7 mouse cellular contexts compared by ENCODE assay signal in genomic region chr3:86223634-86224313, GRCm38 (mm10). TPM values are rescaled to one million over a fixed set of nuclear protein-coding genes. Genes with fewer than 3 reads are reported as not detected.
DNase-seq lines count a peak whose midpoint lies in the region; ATAC-seq and TF ChIP-seq lines count a peak whose summit lies in the region.

No protein-coding gene starts in this region.

- TF ChIP-seq POLR2A in small intestine, adult 2 months (IDR thresholded peaks at IDR 0.05; ENCODE audit: low read depth, low read length): peak; percentile 22

- TF ChIP-seq CTCF in small intestine, adult 2 months (IDR thresholded peaks at IDR 0.05; ENCODE audit: extremely low read depth, insufficient read length, insufficient replicate concordance, low read depth, low read length): no peak

- DNase-seq in adrenal gland, postnatal 14 days: peak; percentile 93
- DNase-seq in embryonic facial prominence, embryonic 11.5 days (ENCODE audit: low spot score): peak; percentile 88
- DNase-seq in heart, adult 11 months: peak; percentile 99
- peak; percentile 87 for DNase-seq in kidney, adult 18-20 months
- peak; percentile 87 for DNase-seq in limb, embryonic 11.5 days (ENCODE audit: low spot score)

- H3K4me1 ChIP-seq in embryonic facial prominence, embryonic 11.5 days (ENCODE audit: control insufficient read depth, insufficient read depth, low read length): no peaks in the 10 kb centered on the region
- H3K4me1 ChIP-seq in limb, embryonic 11.5 days (ENCODE audit: control insufficient read depth, insufficient read depth, low read length): no peaks in the 10 kb centered on the region
- H3K4me1 ChIP-seq in midbrain, embryonic 13.5 days (replicated peaks): peaks cover 7% of the 10 kb centered on the region
- peaks cover 7% of the 10 kb centered on the region; the same call in 1 of the 2 replicates for H3K4me1 ChIP-seq in small intestine, adult 2 months (ENCODE audit: control insufficient read depth, insufficient read depth, insufficient read length, low read length)

- H3K27ac ChIP-seq in embryonic facial prominence, embryonic 11.5 days (replicated peaks; ENCODE audit: low read depth, low read length): peak overlapping the region; percentile 78
- peak overlapping the region; percentile 73 for H3K27ac ChIP-seq in limb, embryonic 11.5 days (replicated peaks; ENCODE audit: low read depth, low read length)
- H3K27ac ChIP-seq in midbrain, embryonic 13.5 days: peak overlapping the region; percentile 91
- peak overlapping the region; percentile 98 for H3K27ac ChIP-seq in small intestine, adult 2 months (ENCODE audit: insufficient read depth, low read depth, low read length)

- H3K4me2 ChIP-seq in embryonic facial prominence, embryonic 11.5 days (ENCODE audit: low read depth, low read length): peak overlapping the region; percentile 89
- H3K4me2 ChIP-seq in limb, embryonic 11.5 days (ENCODE audit: low read depth, severe bottlenecking): peak overlapping the region; percentile 90
- H3K4me2 ChIP-seq in midbrain, embryonic 13.5 days (replicated peaks): peak overlapping the region; percentile 80

- H3K27me3 ChIP-seq in embryonic facial prominence, embryonic 11.5 days (ENCODE audit: control insufficient read depth, insufficient read depth, low read length): no peaks in the 10 kb centered on the region
- no peaks in the 10 kb centered on the region for H3K27me3 ChIP-seq in limb, embryonic 11.5 days (ENCODE audit: control insufficient read depth, insufficient read depth, low read length)
- H3K27me3 ChIP-seq in midbrain, embryonic 13.5 days: peaks cover 7% of the 10 kb centered on the region; the same call in 1 of the 2 replicates
- H3K27me3 ChIP-seq in small intestine, adult 2 months (ENCODE audit: control insufficient read depth, insufficient read depth, low read length): no peaks in the 10 kb centered on the region

- no peaks in the 10 kb centered on the region for H3K9me3 ChIP-seq in embryonic facial prominence, embryonic 11.5 days (replicated peaks; ENCODE audit: control insufficient read depth, low read length)
- no peaks in the 10 kb centered on the region for H3K9me3 ChIP-seq in limb, embryonic 11.5 days (ENCODE audit: control insufficient read depth, low read length)
- H3K9me3 ChIP-seq in midbrain, embryonic 13.5 days: no peaks in the 10 kb centered on the region

- H3K36me3 ChIP-seq in embryonic facial prominence, embryonic 11.5 days (replicated peaks; ENCODE audit: control insufficient read depth, insufficient read depth, low read depth, low read length): no peaks in the 10 kb centered on the region
- no peaks in the 10 kb centered on the region for H3K36me3 ChIP-seq in limb, embryonic 11.5 days (ENCODE audit: control insufficient read depth, insufficient read depth, low read length)
- H3K36me3 ChIP-seq in midbrain, embryonic 13.5 days: no peaks in the 10 kb centered on the region
- no peaks in the 10 kb centered on the region; the same call in 1 of the 2 replicates for H3K36me3 ChIP-seq in small intestine, adult 2 months (ENCODE audit: control insufficient read depth, insufficient read depth, low read length)

- ATAC-seq in embryonic facial prominence, embryonic 11.5 days (replicated peaks; ENCODE audit: insufficient number of reproducible peaks, low FRiP score, low TSS enrichment, low read depth): peak; percentile 94
- ATAC-seq in limb, embryonic 11.5 days (ENCODE audit: insufficient number of reproducible peaks, low FRiP score, low TSS enrichment, low read depth): peak; percentile 92
- peak; percentile 96 for ATAC-seq in midbrain, embryonic 13.5 days

- peak overlapping the region; percentile 90 for H3K4me3 ChIP-seq in embryonic facial prominence, embryonic 11.5 days (ENCODE audit: low read depth, low read length)
- peak overlapping the region; percentile 89 for H3K4me3 ChIP-seq in limb, embryonic 11.5 days (ENCODE audit: low read depth, low read length)
- peak overlapping the region; percentile 76 for H3K4me3 ChIP-seq in midbrain, embryonic 13.5 days (replicated peaks)
- peak overlapping the region; percentile 90 for H3K4me3 ChIP-seq in small intestine, adult 2 months (ENCODE audit: low read depth, low read length)

- peak overlapping the region; percentile 81 for H3K9ac ChIP-seq in embryonic facial prominence, embryonic 11.5 days (replicated peaks; ENCODE audit: low read length)
- peak overlapping the region; percentile 82 for H3K9ac ChIP-seq in limb, embryonic 11.5 days (ENCODE audit: low read length)
- peak overlapping the region; percentile 84 for H3K9ac ChIP-seq in midbrain, embryonic 13.5 days (replicated peaks)

- WGBS in embryonic facial prominence, embryonic 11.5 days: 1% methylated on average over 78 of the region's 79 CpGs
- under 1% methylated on average over 79 of the region's 79 CpGs for WGBS in limb, embryonic 11.5 days
- WGBS in midbrain, embryonic 13.5 days: under 1% methylated on average over 74 of the region's 79 CpGs
- under 1% methylated on average over 79 of the region's 79 CpGs for WGBS in small intestine, adult 2 months

RNA-seq across cellular contexts. Expression of gene Lrba, which starts 0.7 kb away (rescaled TPM):
- 30.0 and 31.2 TPM in 2 replicates for total RNA-seq in adrenal gland, postnatal 14 days (2021)
- polyA plus RNA-seq in embryonic facial prominence, embryonic 11.5 days (2014; fragmentation: Nextera tagmentation; extraction: Ambion mirVana): 8.9 and 10.2 TPM in 2 replicates
- 11.1 and 11.9 TPM in 2 replicates for polyA plus RNA-seq in limb, embryonic 11.5 days (2014; fragmentation: Nextera tagmentation; extraction: Ambion mirVana)
- 5.5 and 7.0 TPM in 2 replicates for polyA plus RNA-seq in midbrain, embryonic 13.5 days (2015; fragmentation: Nextera tagmentation; extraction: Ambion mirVana)
- polyA plus RNA-seq in small intestine, adult 2 months (2012; rRNA removed): 10.0 and 41.1 TPM in 2 replicates

Comparison
In these comparisons a context has a peak if more than half of its experiments do, and no peak if none do; other contexts are left out.
1. Peak in every context shown above with its lines: DNase-seq, ATAC-seq, H3K4me3 ChIP-seq and H3K27ac ChIP-seq.